Mouse (Mus musculus) liver, adult 2 months (tissue): ENCODE measurements at regions not wholly inside any gene's neighbourhood (a gene's known extent, or its start where the extent isn't known, plus 50 kb on each side); places are given as distances from the start of the nearest gene placed in this dataset.

Source experiments
- DNase-seq: peaks from one replicate; pipeline ENCODE4 v3.0.0-alpha.2; 2011; ENCODE audit warnings: low read depth, low spot score; ENCODE audit errors: extremely low read depth
- H3K27ac ChIP-seq: fragments of 200-500 bp; replicated peaks from 2 replicates; pipeline ENCODE4 v1.5.1; 2012; ENCODE audit warnings: low read depth, mild to moderate bottlenecking, control low read depth, inconsistent platforms, low read length; ENCODE audit not compliant: insufficient read depth
- H3K27me3 ChIP-seq: fragments of 200-500 bp; 2 replicates; pipeline ENCODE4 v1.6.1; 2012; ENCODE audit warnings: mild to moderate bottlenecking, moderate library complexity, low read length, inconsistent platforms; ENCODE audit not compliant: control insufficient read depth, insufficient read depth
- H3K36me3 ChIP-seq: fragments of 200-500 bp; 2 replicates; pipeline ENCODE4 v1.6.1; 2012; ENCODE audit warnings: low read length, inconsistent platforms; ENCODE audit not compliant: control insufficient read depth, insufficient read depth
- H3K4me1 ChIP-seq: fragments of 200-500 bp; 2 replicates; pipeline ENCODE4 v1.6.1; 2011; ENCODE audit warnings: low read length; ENCODE audit not compliant: control insufficient read depth, insufficient read depth
- H3K4me3 ChIP-seq: fragments of 200-500 bp; 2 replicates; pipeline ENCODE4 v1.5.1; 2011; ENCODE audit warnings: low read depth, mild to moderate bottlenecking, control low read depth, low read length, moderate library complexity; ENCODE audit not compliant: insufficient read depth
- H3K79me2 ChIP-seq: fragments of 200-500 bp; 2 replicates; pipeline ENCODE4 v1.6.1; 2012; ENCODE audit warnings: inconsistent platforms, mild to moderate bottlenecking, low read length, moderate library complexity; ENCODE audit not compliant: control insufficient read depth, insufficient read depth
- H3K9ac ChIP-seq: fragments of 200-500 bp; 2 replicates; pipeline ENCODE4 v1.6.1; 2012; ENCODE audit warnings: low read depth, mild to moderate bottlenecking, control low read depth, inconsistent platforms, low read length
- CTCF ChIP-seq: fragments of 200-500 bp; IDR thresholded peaks from 2 replicates; pipeline ENCODE4 v1.5.1; 2011; ENCODE audit warnings: low read depth, low read length, control low read depth
- POLR2A ChIP-seq: fragments of 200-500 bp; IDR thresholded peaks from 2 replicates; pipeline ENCODE4 v1.6.1; 2011; ENCODE audit warnings: low read length, control low read depth; ENCODE audit not compliant: insufficient read depth; ENCODE audit errors: extremely low read depth
- WGBS: fragments of 180-500 bp; shearing (Covaris S2); methylation state at CpG from one replicate; pipeline ENCODE4 v1.1.7; 2018; 5-methylcytosine and 5-hydroxymethylcytosine counted together

DNA sequence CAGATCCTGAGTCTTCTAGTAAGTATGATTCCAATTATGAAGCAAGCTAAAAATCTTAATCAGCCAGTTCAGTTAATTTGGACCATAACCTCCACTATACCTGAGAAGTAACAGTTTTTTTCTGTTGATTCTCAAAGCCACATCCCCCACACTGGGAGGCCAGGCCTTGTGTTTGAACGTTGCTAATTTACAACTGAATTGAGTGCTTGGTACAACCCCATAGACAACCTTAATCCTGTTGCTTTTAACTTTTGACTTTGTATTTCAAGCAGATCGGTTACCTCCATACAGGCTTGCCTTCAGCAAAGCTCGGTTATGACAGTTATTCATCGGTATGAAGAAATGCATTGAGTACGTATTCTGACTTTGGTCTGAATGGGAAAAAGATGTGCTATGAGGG, 105.3 kb downstream of the B3gnt5 start:
- Histone ChIP-seq H3K4me1 (no peaks in the 10 kb centered on the region), H3K27ac (no peak overlapping the region), H3K4me3 (no peak overlapping the region), H3K27me3 (no peaks in the 10 kb centered on the region), H3K9ac (no peak overlapping the region), H3K36me3 (no peaks in the 10 kb centered on the region), H3K79me2 (no peaks in the 10 kb centered on the region)
- TF ChIP-seq POLR2A (no peak), CTCF (no peak)
- 79% methylated on average over 5 of the region's 5 CpGs for WGBS
- DNase-seq = no peak

DNA sequence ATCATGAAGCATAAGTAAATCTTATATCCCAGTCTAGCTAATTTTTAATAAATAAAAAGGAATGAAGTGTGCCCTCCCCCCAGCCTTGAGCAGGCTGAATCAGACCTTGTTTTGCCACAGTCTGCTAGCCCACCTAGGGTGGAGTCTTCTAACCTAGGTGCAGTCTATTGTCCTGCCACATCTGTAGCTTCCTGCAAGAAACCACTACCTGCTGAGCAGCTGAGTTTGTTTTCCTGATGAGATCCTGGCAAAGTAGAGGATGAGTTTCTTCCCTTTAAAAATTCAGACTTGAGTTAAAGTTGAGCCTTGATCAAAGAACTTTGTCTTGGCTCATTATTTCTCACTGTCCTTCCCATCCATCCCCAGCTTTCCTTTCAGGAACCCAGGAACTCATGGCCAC, 105.9 kb downstream of the B3gnt5 start:
- Histone ChIP-seq H3K36me3 (no peaks in the 10 kb centered on the region), H3K27ac (no peak overlapping the region), H3K9ac (no peak overlapping the region), H3K27me3 (no peaks in the 10 kb centered on the region), H3K4me3 (no peak overlapping the region), H3K4me1 (no peaks in the 10 kb centered on the region), H3K79me2 (no peaks in the 10 kb centered on the region)
- DNase-seq = no peak
- TF ChIP-seq POLR2A = no peak
- TF ChIP-seq CTCF = no peak

DNA sequence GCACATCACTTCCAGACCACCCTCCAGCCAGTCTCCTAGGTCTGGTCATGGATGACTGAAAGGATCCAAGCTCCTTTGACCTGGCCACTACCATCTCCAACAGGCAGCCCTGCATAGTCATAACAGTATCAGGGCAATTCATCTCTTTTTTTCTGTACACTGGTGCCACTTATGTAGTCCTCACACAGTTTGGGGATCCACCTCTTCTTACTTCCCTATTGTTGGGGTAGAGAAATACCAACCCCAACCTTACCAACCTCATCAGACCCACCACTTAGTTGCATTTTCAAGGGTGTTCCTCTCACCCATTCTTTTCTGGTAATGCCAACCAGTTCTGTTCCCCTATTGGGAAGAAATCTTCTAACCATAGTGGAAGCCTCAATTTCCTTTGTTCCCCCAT, 109.4 kb downstream of the B3gnt5 start:
- no peak for TF ChIP-seq CTCF
- no peak for TF ChIP-seq POLR2A
- no peaks in the 10 kb centered on the region for H3K4me1 ChIP-seq
- no peak overlapping the region for H3K4me3 ChIP-seq
- H3K79me2 ChIP-seq = no peaks in the 10 kb centered on the region
- no peak overlapping the region for H3K27ac ChIP-seq
- DNase-seq = no peak
- no peaks in the 10 kb centered on the region for H3K27me3 ChIP-seq
- no peaks in the 10 kb centered on the region for H3K36me3 ChIP-seq
- H3K9ac ChIP-seq = no peak overlapping the region

DNA sequence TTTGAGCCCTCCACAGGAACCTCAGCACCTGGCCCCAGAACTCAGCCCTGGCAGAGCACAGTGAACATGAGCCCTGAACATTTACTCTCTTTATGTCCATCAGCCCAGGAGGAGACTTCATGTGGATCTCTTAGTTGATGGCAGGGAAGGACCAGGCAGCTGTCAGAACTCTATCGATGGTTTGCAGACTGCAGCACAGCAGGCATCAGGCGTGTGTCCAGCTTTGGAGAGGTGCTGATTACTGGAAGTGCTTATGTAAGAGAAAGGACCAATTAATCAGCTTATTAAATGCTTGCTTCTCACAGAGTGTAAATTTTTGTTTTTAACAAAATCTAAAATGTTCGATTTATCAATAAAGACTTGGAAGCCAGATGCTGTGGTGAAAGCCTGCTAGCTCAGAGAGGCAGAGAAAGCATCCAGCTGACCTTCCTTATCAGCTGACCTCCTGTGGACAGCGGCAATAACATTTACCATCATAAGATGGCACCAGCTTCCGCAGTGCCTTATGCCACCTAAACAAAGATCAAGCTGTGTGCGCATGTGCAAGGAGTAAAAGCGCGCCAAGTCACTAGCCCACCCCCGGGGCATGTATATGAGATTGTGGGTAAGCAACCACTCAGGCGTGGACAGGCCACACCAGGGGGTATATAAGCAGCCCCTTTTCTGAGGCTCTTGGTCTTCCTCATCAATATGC, 105.8 kb downstream of the Klhl6 start:
- DNase-seq = no peak
- TF ChIP-seq POLR2A (no peak), CTCF (no peak)
- Histone ChIP-seq H3K4me3 (no peak overlapping the region), H3K27me3 (no peaks in the 10 kb centered on the region), H3K9ac (no peak overlapping the region), H3K4me1 (no peaks in the 10 kb centered on the region), H3K36me3 (no peaks in the 10 kb centered on the region), H3K27ac (no peak overlapping the region), H3K79me2 (no peaks in the 10 kb centered on the region)
- WGBS = 57% methylated on average over 10 of the region's 10 CpGs

DNA sequence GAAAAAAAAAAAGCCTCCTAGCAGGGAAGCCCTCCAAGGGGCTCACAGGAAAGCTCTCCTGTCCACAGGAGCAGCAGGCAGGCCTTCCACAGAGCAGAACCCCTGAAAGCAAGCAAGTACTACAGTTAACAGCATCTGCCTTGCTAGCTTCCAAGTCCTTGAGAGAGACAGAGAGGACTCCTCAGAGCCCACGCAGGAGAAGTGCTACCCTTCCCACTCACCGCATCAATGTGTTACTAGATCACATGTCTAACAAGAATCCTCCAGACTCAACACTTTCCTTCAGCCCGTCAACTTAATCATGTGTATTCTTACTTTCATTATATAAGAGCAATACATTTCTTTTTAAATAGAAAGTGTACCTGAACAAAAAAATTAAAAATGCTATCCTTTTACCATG, 99.9 kb downstream of the Klhl6 start:
- Histone ChIP-seq H3K79me2 (no peaks in the 10 kb centered on the region), H3K27ac (no peak overlapping the region), H3K9ac (no peak overlapping the region), H3K4me3 (no peak overlapping the region), H3K36me3 (no peaks in the 10 kb centered on the region), H3K27me3 (no peaks in the 10 kb centered on the region), H3K4me1 (no peaks in the 10 kb centered on the region)
- TF ChIP-seq CTCF (no peak), POLR2A (no peak)
- 82% methylated on average over 3 of the region's 3 CpGs for WGBS
- no peak for DNase-seq

DNA sequence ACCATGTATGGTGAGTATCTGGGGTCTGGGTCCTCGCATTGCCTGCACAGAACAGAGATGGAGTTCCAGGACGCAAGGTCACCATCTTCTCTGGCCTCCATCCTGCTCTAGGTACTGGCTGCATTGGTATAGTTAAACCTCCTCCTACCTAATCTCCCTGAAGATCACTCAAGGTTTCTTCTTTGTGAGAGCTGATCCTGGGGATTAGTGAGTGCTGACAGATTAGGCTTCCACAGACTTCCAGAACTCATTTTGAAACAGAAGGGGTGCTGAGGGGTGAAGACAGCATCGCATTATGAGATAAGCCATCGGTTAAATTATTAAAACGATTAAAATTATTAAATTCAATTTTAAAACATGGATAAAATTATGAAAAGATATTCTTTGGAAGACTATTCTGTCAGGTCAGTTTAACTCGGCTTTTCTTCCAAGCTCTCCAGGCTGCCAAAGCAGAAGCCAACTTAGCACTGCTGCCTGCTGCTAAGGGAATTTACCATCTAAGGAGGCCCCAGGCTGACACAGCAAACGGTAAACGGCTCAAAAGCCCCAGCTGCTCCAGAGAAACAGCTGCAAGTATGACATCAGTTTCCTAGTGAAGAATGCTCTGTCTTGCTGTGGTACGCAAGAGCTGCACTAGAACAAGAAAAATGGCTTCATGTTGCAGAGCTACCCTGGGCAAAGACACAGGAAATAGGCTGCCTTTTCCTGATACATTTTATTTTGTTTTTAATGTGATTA, 98.9 kb downstream of the Klhl6 start:
- no peak for DNase-seq
- Histone ChIP-seq H3K9ac (no peak overlapping the region), H3K36me3 (no peaks in the 10 kb centered on the region), H3K4me3 (no peak overlapping the region), H3K27me3 (no peaks in the 10 kb centered on the region), H3K4me1 (no peaks in the 10 kb centered on the region), H3K27ac (no peak overlapping the region), H3K79me2 (no peaks in the 10 kb centered on the region)
- WGBS = 57% methylated on average over 9 of the region's 9 CpGs
- TF ChIP-seq CTCF = no peak
- TF ChIP-seq POLR2A = no peak
